Mouse (Mus musculus): Measurements from ENCODE around the gene Flad1. TPM values are rescaled to one million over a fixed set of nuclear protein-coding genes. Genes with fewer than 3 reads are reported as not detected.

Flad1 gene
- polyA plus RNA-seq, 1 experiment: 58.3 TPM

- no peak overlapping the region for H3K27ac ChIP-seq (ENCODE audit: control insufficient read depth, insufficient read depth, low read length)
- no peak for TF ChIP-seq CTCF (IDR thresholded peaks at IDR 0.05; ENCODE audit: borderline replicate concordance, control insufficient read depth, extremely low read depth, insufficient read depth, low read length, poor library complexity)
- no peak for TF ChIP-seq POLR2A (IDR thresholded peaks at IDR 0.05; ENCODE audit: control insufficient read depth, extremely low read depth, insufficient read depth, low read length, poor library complexity)
- peaks cover 28% of the 10 kb centered on the region for H3K36me3 ChIP-seq (ENCODE audit: control insufficient read depth, insufficient read depth, low read length)
- no peak overlapping the region for H3K4me3 ChIP-seq (ENCODE audit: control insufficient read depth, insufficient read depth, low read length)
- DNase-seq: no peak
- H3K27me3 ChIP-seq (ENCODE audit: control insufficient read depth, insufficient read depth, low read length): no peaks in the 10 kb centered on the region
- H3K4me1 ChIP-seq (replicated peaks; ENCODE audit: control insufficient read depth, insufficient read depth, low read length): peaks cover under 1% of the 10 kb centered on the region
- WGBS: 98% methylated on average over 4 of the region's 4 CpGs
Measured at GRCm38 (mm10) chr3:89425876-89426275, 14.2 kb upstream of the Flad1 start.

DNA sequence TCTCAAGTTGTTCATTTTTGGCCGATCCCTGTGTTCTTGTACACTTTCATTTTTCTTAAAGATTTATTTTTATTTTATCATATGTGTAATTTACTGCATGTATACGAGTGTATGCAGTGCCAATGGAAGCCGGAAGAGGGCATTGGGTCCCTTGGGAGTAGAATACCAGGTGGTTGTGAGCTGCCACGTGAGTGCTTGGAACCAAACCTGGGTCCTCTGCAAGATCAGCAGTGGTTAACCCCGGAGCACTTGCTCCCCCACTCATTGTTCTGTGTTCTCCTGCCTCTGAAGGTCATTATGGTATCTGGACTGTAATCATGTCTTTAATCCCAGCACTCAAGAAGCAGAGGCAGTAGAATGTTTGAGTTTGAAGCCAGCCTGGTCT, 13.5 kb upstream of the Flad1 start:
- TF ChIP-seq POLR2A (IDR thresholded peaks at IDR 0.05; ENCODE audit: control insufficient read depth, extremely low read depth, insufficient read depth, low read length, poor library complexity) (no peak), CTCF (IDR thresholded peaks at IDR 0.05; ENCODE audit: borderline replicate concordance, control insufficient read depth, extremely low read depth, insufficient read depth, low read length, poor library complexity) (no peak)
- Histone ChIP-seq H3K4me3 (ENCODE audit: control insufficient read depth, insufficient read depth, low read length) (no peak overlapping the region), H3K4me1 (replicated peaks; ENCODE audit: control insufficient read depth, insufficient read depth, low read length) (no peaks in the 10 kb centered on the region; the same call in 1 of the 2 replicates), H3K27me3 (ENCODE audit: control insufficient read depth, insufficient read depth, low read length) (no peaks in the 10 kb centered on the region), H3K27ac (ENCODE audit: control insufficient read depth, insufficient read depth, low read length) (no peak overlapping the region), H3K36me3 (ENCODE audit: control insufficient read depth, insufficient read depth, low read length) (peaks cover 28% of the 10 kb centered on the region)
- no peak for DNase-seq
- 95% methylated on average over 5 of the region's 5 CpGs for WGBS

- H3K36me3 ChIP-seq (ENCODE audit: control insufficient read depth, insufficient read depth, low read length): peaks cover 28% of the 10 kb centered on the region
- H3K27ac ChIP-seq (ENCODE audit: control insufficient read depth, insufficient read depth, low read length): no peak overlapping the region
- WGBS: 97% methylated on average over 5 of the region's 5 CpGs
- DNase-seq: no peak
- no peak overlapping the region for H3K4me3 ChIP-seq (ENCODE audit: control insufficient read depth, insufficient read depth, low read length)
- TF ChIP-seq POLR2A (IDR thresholded peaks at IDR 0.05; ENCODE audit: control insufficient read depth, extremely low read depth, insufficient read depth, low read length, poor library complexity): no peak
- TF ChIP-seq CTCF (IDR thresholded peaks at IDR 0.05; ENCODE audit: borderline replicate concordance, control insufficient read depth, extremely low read depth, insufficient read depth, low read length, poor library complexity): no peak
- peaks cover 3% of the 10 kb centered on the region for H3K4me1 ChIP-seq (replicated peaks; ENCODE audit: control insufficient read depth, insufficient read depth, low read length)
- no peaks in the 10 kb centered on the region for H3K27me3 ChIP-seq (ENCODE audit: control insufficient read depth, insufficient read depth, low read length)
Measured at GRCm38 (mm10) chr3:89424416-89425140, 12.9 kb upstream of the Flad1 start.

DNA sequence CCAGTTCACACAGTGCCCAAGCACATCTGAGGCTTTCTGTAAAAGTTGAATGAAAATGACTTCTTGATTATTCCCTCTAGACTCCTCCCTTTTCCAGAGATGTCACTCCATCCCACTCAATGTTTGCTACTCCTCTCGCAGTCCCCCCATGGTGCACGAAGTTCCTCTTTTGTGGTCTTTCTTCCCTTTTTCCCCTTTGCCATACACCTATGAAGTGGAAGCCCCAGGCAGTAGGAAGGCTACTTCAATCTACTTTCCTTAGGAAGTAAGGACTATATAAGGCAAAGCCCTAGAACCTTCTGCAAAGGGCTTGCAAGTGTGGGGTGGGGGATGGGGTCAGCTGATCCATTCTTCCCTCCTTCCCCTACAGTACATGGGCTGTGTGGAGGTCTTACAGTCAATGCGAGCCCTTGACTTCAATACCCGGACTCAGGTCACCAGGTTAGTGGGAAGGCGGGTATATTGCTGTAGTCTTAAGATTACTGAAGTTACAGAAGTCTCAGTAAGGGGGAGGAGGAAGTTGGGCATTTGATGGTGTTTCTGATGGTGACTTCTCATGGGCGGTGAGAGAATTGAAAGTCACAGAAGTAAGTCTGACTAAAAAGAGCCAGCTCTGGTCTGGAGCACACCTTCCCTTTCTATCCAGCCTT, 11.0 kb upstream of the Flad1 start:
- TF ChIP-seq POLR2A (IDR thresholded peaks at IDR 0.05; ENCODE audit: control insufficient read depth, extremely low read depth, insufficient read depth, low read length, poor library complexity) (no peak), CTCF (IDR thresholded peaks at IDR 0.05; ENCODE audit: borderline replicate concordance, control insufficient read depth, extremely low read depth, insufficient read depth, low read length, poor library complexity) (no peak)
- Histone ChIP-seq H3K4me3 (ENCODE audit: control insufficient read depth, insufficient read depth, low read length) (no peak overlapping the region), H3K36me3 (ENCODE audit: control insufficient read depth, insufficient read depth, low read length) (peaks cover 25% of the 10 kb centered on the region), H3K27ac (ENCODE audit: control insufficient read depth, insufficient read depth, low read length) (no peak overlapping the region), H3K4me1 (replicated peaks; ENCODE audit: control insufficient read depth, insufficient read depth, low read length) (peaks cover 9% of the 10 kb centered on the region), H3K27me3 (ENCODE audit: control insufficient read depth, insufficient read depth, low read length) (no peaks in the 10 kb centered on the region)
- 77% methylated on average over 6 of the region's 6 CpGs for WGBS
- DNase-seq: no peak

- TF ChIP-seq CTCF (IDR thresholded peaks at IDR 0.05; ENCODE audit: borderline replicate concordance, control insufficient read depth, extremely low read depth, insufficient read depth, low read length, poor library complexity): no peak
- no peak for TF ChIP-seq POLR2A (IDR thresholded peaks at IDR 0.05; ENCODE audit: control insufficient read depth, extremely low read depth, insufficient read depth, low read length, poor library complexity)
- no peak overlapping the region for H3K4me3 ChIP-seq (ENCODE audit: control insufficient read depth, insufficient read depth, low read length)
- peaks cover 9% of the 10 kb centered on the region for H3K4me1 ChIP-seq (replicated peaks; ENCODE audit: control insufficient read depth, insufficient read depth, low read length)
- DNase-seq: no peak
- 74% methylated on average over 22 of the region's 22 CpGs for WGBS
- H3K27me3 ChIP-seq (ENCODE audit: control insufficient read depth, insufficient read depth, low read length): no peaks in the 10 kb centered on the region
- no peak overlapping the region for H3K27ac ChIP-seq (ENCODE audit: control insufficient read depth, insufficient read depth, low read length)
- H3K36me3 ChIP-seq (ENCODE audit: control insufficient read depth, insufficient read depth, low read length): peaks cover 18% of the 10 kb centered on the region
Measured at GRCm38 (mm10) chr3:89421810-89422473, 10.3 kb upstream of the Flad1 start.

DNA sequence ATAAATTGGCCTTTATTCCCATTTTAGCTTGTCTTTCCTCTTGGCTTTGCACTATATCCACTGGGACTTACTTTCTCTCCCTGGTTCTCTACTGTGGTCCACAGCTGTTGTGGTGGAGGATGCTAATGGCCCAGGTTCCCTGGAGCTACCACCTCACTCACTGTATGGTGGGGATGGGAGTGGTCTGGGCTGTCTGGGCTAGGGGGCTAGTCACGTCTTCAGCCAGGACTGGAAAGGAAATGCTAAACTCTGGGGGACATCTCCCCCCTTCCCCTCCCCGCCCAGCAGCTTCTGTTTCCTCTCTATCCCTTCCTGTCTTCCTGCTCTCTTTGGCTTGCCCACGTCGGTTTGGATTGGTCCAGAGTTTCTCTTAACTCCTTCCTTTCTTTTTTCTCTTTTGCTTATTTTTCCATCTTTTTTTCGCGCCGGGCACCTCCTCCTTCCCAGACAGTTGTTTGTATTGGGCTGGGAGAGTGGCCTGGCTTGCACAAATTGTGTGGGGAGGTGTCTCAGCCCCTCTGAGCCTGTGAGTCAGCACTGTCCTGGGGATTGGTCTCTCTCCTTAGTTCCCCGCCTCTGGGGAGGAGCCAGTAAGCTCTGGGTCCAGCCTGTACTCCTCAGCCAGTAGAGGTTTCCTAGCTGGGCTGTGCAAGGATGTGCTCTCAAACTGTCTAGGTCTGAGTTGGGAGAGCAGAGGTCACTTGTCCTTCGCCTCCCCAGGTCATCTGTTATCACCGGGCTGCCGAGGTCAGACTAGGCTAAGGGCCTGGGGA, 9.5 kb upstream of the Flad1 start:
- Histone ChIP-seq H3K27ac (ENCODE audit: control insufficient read depth, insufficient read depth, low read length) (no peak overlapping the region), H3K36me3 (ENCODE audit: control insufficient read depth, insufficient read depth, low read length) (peaks cover 18% of the 10 kb centered on the region), H3K4me3 (ENCODE audit: control insufficient read depth, insufficient read depth, low read length) (no peak overlapping the region), H3K4me1 (replicated peaks; ENCODE audit: control insufficient read depth, insufficient read depth, low read length) (peaks cover 9% of the 10 kb centered on the region), H3K27me3 (ENCODE audit: control insufficient read depth, insufficient read depth, low read length) (no peaks in the 10 kb centered on the region)
- WGBS: 62% methylated on average over 11 of the region's 11 CpGs
- TF ChIP-seq POLR2A (IDR thresholded peaks at IDR 0.05; ENCODE audit: control insufficient read depth, extremely low read depth, insufficient read depth, low read length, poor library complexity): no peak
- TF ChIP-seq CTCF (IDR thresholded peaks at IDR 0.05; ENCODE audit: borderline replicate concordance, control insufficient read depth, extremely low read depth, insufficient read depth, low read length, poor library complexity): no peak
- DNase-seq: no peak
